Mouse (Mus musculus): ENCODE data around the gene Fyn.

Fyn gene

DNA sequence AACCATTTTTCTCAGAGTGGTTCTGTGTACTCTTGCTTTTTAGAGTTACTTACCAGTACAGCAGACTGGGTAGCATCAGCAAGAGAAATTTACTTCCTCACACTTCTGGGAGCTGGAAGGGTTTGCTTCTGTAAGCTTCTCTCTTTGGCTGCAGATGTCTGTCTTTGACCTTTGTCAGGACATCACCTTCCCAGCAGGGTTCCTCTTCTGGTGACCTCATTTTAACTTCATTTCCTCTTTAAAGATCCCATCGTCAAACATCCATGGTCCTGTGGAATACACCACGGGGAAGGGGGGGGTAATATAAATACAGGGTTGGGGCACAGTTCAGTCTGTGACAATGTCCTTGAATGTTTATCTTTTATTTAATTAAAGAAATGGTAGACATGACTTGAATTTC is 74.5 kb downstream of the Fyn start:
- no peak for ATAC-seq (ENCODE audit: low TSS enrichment)

DNA sequence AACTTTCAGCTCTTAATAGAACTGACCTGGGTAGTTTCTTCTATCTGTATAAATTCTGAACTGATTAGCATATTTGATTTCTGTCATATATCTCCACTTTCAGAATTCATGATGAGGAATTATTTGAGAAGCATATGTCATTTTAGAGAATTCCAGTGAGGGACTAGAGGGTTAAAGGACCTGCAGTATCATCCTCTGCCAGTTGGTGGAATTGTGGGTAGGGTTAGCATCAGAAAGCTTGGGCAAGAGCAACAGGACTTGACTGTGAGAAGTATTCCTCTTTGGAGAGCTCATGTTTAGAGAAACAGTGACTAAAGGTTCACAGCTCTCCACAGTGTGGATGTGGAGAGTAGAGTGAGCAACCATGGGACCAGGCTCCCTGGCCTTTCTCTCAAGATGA is 75.3 kb downstream of the Fyn start:
- peak; percentile 36; the same call in 1 of the 2 replicates for ATAC-seq (ENCODE audit: low TSS enrichment)

DNA sequence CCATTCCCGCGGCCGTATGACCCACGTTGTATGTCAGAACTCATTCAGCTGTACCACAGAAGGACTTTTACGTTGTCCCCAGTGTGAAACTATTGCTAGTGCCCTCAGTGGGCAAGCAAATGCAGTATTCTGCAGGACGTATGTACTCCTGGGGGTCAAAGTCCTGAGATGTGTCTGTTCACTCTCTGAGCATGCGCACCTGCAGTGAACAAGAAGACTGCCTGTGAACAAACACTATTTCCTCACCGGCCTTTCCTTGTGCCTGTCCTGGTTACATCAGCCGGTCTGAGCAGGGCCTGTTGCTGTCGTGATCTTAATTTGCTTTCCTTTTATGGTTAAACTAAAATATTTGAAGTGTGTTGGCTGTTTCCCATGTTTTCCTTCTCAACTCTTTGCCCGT is 77.2 kb downstream of the Fyn start:
- no peak for ATAC-seq (ENCODE audit: low TSS enrichment)

DNA sequence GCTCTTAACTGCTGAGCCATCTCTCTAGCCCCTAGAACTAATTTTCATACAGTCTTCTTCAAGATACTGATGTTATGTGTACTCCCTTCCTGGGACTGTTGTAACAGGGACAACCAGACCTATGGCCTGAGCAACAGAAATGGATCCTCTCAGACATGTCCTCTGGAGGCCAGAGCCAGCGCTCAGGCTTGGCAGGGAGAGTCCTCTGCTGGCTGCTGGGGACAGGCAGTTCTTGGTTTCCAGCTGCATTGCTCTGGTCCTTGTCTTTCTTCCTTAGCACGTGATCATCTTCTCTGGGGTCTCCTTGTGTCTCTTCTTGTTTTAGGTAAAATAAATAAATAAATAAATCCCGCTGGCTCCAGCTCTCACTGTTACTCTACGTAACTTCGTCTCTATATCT is 78.1 kb downstream of the Fyn start:
- no peak for ATAC-seq (ENCODE audit: low TSS enrichment)

DNA sequence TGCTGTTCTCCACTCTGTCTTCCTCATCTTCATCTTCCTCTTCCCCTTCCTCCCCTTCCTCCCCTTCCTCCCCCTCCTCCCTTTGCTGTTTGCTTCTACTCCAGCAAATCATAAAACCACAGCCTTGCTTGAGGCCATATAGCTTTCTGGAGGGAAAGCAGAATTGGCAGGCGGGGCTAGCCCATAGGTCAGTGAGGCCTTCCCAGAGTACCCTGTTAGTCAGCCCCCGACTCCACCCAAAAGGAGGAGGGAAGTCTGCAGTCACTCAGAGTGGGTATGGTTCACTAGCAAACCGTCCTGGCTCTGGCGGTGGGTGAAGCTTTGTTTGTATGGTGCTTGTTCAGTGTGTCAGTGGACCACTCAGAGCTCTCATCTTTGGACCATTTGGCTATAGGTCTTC is 80.5 kb downstream of the Fyn start:
- ATAC-seq (ENCODE audit: low TSS enrichment): no peak

DNA sequence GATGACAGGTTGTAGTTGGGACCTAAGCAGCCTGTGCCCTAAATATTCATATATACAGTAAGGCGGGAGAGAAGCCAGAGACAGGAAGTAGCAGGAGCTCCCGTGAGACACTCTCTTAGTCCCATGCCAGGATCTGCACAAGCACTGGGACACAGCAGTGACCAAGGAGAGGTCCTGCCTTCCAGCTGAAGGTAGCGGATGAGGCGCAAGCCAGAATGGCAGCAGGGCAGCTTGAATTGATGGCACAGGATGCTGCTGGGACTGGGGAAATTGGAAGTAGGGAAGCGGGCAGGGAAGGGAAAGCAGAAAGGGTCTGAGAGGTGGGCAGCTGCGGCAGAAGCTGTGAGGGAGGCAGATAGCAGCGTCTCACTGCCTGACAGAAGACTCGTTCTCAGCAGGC is 81.7 kb downstream of the Fyn start:
- ATAC-seq (ENCODE audit: low TSS enrichment): no peak

DNA sequence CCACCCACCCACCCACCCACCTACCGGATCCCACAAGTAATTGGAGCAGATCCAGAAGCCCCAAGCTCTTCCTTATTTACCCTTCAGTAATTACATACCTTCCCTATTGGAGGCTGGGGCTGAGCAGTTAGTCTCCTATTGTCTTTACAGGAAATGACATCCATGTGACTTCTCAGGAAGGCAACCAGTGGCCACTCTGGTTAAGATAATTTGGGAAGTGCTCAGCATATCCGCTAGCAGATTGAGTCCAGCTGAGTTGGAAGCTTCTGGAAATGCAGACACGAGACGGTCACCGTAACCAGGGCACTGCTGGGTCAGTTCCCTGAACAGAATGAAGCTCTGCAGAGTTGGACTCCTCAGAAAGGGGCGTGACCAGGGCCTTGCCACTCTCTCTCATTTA is 82.4 kb downstream of the Fyn start:
- ATAC-seq (ENCODE audit: low TSS enrichment): no peak

DNA sequence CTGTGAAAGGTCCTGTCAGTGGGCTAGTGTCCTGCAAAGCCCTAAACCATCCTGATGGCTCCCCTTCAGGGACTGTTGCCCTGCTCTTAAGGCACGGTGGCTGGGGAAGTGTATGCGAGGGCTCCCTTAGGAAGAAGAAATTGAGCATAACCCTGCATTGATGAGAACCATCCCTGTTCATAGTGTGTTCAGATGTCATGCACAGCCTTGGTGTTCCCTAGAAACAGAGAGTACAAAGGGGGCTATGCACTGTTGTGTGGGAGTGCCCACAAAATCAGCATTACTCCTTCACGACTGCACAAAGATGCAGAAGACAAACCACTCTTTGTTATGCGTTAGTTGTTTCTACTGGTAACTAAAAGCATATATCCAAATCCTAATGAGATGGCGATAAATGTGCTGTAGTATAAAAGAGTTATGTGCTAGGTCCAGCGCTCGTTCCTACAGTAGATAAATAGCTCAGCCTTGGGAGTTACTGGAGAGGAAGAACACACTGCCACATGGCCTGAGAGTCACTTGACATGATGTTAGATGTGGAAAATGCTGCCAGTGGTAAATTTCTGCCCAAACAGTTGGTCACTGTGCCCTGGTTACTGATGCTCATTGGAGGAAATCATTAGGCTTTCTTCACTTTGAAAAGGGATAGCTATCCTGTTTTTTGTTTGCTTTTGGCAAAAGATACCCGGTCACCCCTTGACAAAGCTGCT is 83.4 kb downstream of the Fyn start:
- no peak for ATAC-seq (ENCODE audit: low TSS enrichment)

DNA sequence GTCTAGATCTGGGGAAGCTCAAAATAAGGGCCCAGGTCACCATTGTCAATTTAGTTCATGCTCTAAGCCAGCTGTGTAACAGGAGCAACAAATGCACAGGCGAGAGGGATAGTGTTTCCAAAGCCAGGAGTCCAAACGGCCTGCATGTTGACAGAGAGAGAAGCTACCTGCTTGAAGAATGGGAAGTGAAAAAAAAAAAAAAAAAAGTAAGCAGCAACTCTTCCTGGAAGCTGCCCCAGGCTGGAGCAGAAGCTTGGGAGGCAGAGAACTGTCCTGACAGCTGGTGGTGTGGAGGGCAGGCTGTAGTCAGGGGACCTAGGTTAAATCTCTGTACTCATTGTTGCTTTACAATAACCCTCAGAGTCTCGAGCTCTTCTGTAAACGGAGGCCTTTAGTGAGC is 86.7 kb downstream of the Fyn start:
- no peak for ATAC-seq (ENCODE audit: low TSS enrichment)

DNA sequence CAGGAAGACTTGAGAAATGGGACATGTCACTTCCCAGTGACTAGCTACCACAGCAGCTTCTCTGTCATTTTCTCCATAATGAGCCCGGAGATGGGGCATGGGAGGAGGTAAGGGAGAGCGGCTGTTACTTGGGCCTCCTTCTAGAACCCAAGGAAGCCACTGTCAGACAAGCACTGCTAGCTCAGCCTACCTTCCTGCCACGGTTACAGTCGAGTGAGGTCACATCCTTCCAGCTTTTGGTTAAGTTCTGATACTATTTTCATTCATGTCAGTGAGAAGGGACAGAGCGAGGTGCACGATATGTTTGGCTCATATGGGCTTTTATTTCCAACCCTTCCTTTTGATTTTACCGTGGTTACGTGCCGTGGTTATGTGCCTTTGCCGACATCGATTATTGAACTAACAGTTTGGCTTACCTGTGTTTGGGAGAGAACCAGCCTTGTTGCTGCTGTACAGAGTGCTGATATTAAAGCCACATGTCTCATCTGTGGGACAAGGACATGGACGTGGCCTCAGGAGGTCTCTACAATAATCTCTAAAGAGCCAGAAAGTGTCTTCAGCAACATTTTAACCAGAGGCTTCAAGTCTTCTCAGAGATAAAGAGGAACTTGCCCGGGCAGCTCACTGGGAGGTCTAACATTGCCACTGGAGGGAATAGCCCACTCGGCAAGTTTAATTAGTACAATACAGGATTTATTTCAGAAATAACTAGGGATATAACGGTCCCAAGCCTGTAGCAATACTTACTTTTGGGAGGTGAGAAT is 87.4 kb downstream of the Fyn start:
- ATAC-seq (ENCODE audit: low TSS enrichment): no peak

DNA sequence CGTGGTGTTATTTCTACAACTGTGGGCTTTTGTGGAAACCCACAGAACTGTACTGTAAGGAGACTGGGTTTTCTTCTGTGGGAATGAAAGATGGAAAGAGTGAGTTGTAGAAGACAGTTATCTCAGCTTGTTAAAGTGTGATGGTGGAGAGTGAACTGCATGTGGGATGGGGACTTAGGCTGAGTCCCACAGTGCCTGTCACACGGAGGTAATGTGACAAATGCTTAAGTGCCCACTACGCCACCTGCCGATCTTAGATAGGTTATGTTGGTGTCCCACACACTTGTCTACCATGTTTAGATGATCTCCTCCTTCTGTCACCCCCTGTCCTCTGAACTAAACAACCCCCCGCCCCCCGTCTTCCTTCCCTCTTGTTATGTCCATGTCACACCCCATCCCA is 88.1 kb downstream of the Fyn start:
- no peak for ATAC-seq (ENCODE audit: low TSS enrichment)

DNA sequence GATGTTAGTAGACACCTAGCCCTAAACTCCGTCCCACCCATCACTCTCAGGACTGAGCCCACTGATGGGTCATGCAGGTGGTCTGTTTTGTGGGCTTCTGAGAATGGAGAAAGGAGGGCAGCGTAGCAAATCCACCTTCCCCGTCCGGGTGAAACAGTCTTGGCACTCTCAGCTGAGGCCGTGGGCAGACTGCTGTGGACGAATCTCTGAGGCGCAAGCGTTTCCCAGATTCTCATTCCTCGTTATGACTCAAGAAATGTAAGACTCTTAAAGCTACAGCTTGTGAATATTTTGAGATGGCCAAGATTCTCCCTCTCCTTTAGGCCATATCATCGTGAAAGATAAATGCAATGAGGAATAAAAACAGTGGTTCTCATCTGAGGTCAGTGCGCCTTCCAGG is 88.6 kb downstream of the Fyn start:
- peak; percentile 83 for ATAC-seq (ENCODE audit: low TSS enrichment)

DNA sequence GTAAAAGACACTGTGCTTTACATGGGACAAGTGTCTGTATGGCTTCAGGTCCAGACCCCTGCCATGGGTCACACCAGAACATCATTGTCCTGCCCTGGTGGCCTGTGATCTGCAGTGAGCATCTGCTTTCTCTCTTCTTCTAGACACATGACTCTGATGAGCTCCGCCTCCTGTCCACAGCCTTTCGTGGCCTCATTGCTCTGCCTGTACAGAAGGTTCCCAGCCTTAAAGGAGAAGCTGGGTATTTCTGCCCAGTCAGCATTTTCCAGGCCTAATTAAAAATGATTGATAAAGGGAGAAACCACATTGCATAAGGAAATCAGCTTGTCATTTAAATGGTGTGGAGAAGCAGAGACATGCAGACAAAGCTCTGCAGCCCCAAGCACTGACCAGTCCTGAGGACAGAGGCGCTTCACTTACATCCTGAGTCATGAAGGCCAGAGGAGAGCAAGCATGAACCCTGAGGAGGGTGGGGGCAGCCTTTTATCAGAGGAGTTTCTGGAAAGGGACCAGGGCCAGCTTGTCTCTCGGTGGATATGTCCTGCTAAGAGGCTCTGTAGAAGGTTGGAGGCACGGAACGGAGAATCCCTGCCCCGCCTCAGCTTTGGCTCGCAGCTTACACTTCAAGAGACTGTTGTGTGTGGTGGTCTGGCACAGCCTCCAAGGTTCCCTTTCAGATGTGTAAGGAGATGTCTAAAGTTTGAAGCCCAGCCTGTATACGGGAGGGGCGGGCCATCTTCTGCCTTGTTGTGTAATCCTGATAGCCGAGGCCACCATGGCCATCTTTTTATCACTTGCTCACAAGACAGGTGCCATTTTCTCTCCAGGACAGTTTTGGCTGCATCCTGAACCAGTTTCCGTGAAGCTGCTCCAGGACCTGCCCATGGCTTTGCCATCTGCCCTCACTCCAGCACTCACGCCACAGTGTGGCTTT is 90.4 kb downstream of the Fyn start:
- no peak for ATAC-seq (ENCODE audit: low TSS enrichment)

DNA sequence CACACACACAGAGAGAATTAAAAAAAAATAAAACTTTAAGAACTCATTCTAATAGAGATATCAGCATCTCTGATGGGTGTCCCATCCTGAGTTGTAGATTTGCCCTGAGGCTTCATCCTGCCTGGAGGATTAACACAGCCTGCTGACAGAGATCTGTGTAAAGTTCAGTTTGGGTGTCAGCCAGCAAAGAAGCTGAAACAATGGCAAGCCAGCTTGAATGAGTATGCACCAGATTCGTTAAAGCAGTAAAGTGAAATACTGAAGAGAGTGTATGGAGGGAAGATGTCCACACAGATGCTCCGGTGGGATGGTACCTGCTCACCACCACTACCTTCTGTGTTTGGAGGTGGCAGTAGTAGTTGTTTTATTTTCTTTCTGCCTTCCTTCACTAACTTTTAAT is 92.0 kb downstream of the Fyn start:
- no peak for ATAC-seq (ENCODE audit: low TSS enrichment)

DNA sequence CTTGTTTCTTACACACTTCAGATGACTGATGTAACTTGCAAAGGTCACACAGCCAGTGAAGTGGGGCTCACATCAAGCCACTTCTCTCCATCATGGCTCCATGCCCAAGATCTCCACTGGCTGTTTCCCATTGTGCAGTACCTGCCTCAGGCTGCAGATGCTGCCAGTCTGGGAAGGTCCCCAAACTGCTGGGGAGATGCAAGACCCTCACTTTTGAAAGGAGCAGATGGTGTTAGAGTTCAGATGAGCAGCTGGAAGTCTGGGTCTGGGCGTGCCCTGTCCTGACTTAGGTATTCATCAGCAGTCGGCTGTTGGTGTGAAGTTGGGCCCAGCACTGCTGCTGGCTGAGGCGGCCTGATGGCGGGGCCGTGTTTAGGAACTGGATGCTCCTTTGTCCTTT is 93.3 kb downstream of the Fyn start:
- no peak for ATAC-seq (ENCODE audit: low TSS enrichment)

DNA sequence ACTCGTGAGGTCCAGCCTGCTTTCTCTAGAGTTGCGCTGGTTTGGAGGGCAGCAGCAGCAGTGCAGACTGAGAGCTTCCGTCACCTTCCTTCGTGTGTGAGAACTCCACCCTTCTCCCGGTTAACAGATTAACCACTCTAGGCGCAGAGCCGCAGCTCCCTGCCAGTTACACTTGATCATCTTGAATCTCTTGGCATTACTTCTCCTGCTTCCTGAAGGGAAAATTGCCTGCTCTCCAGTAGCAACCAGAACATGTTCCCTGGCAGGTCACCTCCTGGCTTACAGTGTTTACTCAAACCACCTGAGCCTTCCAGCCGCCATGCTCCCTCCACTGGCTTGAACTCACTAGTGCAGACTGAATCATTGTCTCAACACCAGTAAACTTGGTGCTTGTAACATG is 94.1 kb downstream of the Fyn start:
- ATAC-seq (ENCODE audit: low TSS enrichment): peak; percentile 25; the same call in 1 of the 2 replicates

DNA sequence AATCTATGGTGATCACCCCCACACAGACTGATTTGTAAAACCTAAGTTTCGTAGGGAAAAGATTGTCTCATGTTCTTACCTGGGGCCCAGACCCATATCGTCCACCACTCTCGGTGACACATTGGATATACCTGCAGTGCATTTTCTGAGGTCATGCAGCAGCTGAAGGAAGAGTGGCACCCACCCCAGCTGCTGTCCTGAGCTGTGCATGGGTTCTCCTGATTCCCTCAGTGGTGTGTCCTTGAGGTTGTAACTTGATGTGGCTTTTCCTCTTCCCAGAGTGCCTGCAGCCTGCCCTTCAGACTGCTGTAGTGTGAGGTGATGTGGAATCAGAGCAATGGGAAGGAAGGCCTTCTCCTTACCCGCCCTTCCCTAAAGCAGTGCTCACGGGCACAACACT is 95.7 kb downstream of the Fyn start:
- ATAC-seq (ENCODE audit: low TSS enrichment): no peak

DNA sequence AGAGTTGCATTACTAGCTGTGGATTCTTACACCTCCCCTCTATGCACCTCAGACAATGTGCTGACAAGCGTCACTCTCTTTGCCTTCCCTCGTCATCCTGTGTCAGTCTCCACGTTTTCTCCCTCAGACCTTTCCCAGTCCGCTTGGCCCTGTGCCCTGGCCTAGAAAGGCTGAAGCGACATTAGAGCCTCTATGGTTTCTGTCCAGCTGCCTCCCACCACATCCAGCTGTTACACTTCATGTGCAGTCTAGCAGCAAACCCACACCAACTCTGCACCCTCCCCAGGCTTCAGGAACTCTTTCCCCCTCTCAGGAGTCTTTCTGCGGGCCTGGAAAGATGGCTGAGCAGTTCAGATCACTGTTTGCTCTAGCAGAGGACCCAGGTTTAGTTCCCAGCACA is 98.7 kb downstream of the Fyn start:
- ATAC-seq (ENCODE audit: low TSS enrichment): no peak

DNA sequence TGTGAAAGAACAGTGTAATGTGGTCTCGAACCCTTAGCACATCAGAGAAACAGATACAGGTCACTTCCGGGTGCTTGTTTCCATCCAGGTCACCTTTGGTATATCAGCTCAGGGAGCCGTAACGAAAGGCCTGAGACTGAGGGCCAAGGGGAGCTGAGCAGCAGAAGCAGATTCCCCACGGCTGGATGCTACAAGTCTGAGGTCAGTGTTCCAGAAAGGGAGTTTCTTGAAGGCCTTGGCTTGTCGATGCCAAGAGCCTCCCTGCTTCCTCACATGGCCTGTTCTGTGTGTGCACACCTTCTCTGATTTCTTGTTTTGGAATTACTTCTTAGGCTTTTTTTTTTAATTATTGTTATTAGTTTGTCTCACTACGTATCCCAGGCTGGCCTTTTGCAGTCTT is 99.2 kb downstream of the Fyn start:
- no peak for ATAC-seq (ENCODE audit: low TSS enrichment)

DNA sequence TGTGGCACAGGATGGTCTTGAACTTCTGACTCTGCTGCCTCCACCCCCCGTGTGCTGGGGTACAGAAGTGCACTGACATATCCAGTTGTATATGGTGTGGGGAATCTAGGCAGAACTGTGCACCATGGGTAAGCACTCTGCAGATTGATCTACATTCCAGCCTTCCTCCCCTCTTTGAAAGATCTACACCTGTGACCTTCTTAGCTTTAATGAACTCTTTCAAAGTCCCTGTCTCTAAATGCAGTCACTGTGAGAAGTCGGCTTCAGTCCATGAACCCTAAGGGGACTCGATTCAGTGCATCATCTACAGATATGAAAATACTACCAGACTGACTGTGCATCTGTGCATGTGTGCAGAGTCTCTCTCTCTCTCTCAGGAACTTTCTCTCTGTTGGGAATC is 99.9 kb downstream of the Fyn start:
- no peak for ATAC-seq (ENCODE audit: low TSS enrichment)

DNA sequence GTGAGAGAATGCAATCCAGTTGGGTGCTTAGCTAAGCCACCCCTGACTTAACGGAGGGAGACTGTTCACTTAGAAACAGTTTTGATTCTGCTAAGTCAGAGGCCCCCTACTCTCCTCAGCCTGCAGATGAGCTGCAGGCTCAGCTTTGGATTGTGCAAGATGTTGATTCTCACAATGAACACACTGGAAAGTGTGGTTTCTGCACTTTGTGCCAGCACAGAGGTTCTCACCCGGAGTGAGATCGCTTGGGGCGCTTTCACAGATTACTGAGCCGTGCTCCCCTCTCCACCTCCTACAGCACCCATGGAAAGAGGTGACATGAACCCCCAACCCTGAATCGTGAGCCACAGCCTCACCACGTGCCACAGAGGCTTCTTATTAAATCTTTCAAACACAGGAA is 100.7 kb downstream of the Fyn start:
- no peak for ATAC-seq (ENCODE audit: low TSS enrichment)

DNA sequence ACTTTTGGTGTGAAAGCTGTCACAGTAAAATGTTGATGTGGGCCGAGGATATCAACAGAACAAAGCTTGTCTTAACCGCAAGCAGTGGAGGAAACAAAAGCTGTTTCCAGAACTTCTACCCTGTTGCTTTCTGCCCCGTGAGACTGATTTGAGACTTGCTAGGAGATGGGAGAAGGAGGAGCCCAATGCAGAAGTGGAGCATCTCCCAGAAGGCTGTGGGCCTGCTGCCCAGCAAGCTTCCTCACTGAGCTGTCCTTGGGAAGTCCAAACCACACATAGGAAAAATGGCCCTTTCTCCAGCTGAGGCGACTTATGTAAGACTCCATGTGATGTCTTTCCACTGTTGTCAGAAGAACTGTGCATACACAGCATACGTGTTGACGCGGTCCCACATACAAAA is 101.7 kb downstream of the Fyn start:
- ATAC-seq (ENCODE audit: low TSS enrichment): peak; percentile 53

Measured in frontal cortex, adult (tissue).